In genomic region chr13:62007321-62007720, GRCm38 (mm10) we compare ENCODE assay signal across 8 mouse cellular contexts.
DNase-seq lines count a peak whose midpoint lies in the region.
"Not testable (repeated sequence)": the region's sequence is repeated elsewhere in the genome, so short reads cannot be mapped to it uniquely, and the experiment has no call there.

No protein-coding gene starts in this region.

- peak; percentile 19 for DNase-seq in 3T3-L1 (ENCODE audit: low read depth, low spot score)
- peak; percentile 5 for DNase-seq in T-cell, adult 2 months (ENCODE audit: low spot score)
- DNase-seq in adrenal gland, postnatal 36 days, result peak; percentile 25 to 63
- DNase-seq in heart, adult 18-20 months, result peak; percentile 9 to 18
- peak; percentile 24 for DNase-seq in kidney, adult 9 months
- peak; percentile 7 to 34 for DNase-seq in left cerebral cortex, postnatal 14 days (ENCODE audit: low spot score in 2 of 2)
- DNase-seq in right cerebral cortex, postnatal 14 days, result peak; percentile 9
- DNase-seq in thymus, postnatal 4 days, result peak; percentile 63

- intact Hi-C loops in left cerebral cortex, postnatal 14 days (cut with DNase I), result not testable (repeated sequence)

Comparison
In these comparisons a context has a peak if more than half of its experiments do, and no peak if none do; other contexts are left out.
1. Peak in every context shown above with its lines: DNase-seq.
2. DNase-seq: peak in every context shown above with its lines; median percentile 63 in thymus, postnatal 4 days; 44 in adrenal gland, postnatal 36 days; 24 in kidney, adult 9 months; 20 in left cerebral cortex, postnatal 14 days; 19 in 3T3-L1; 14 in heart, adult 18-20 months; 9 in right cerebral cortex, postnatal 14 days; 5 in T-cell, adult 2 months.